Mouse (Mus musculus) midbrain, embryonic 16.5 days (tissue): Measurements from ENCODE around the gene Isy1. TPM values are rescaled to one million over a fixed set of nuclear protein-coding genes. Genes with fewer than 3 reads are reported as not detected.

Source experiments
- ATAC-seq: fragments of 200-750 bp; cut with Nextera tagmentation; 2 replicates; pipeline ENCODE4 v1.8.0; 2017; ENCODE audit warnings: moderate TSS enrichment
- H3K27ac ChIP-seq: fragments of 300-500 bp; sonication (generic); 2 replicates; pipeline ENCODE4 v1.5.1; 2014; ENCODE audit warnings: mild to moderate bottlenecking, low read length, mixed read lengths
- H3K27me3 ChIP-seq: fragments of 300-500 bp; sonication (generic); 2 replicates; pipeline ENCODE4 v1.6.1; 2014; ENCODE audit warnings: low read depth, low read length, mixed read lengths; ENCODE audit not compliant: control insufficient read depth, insufficient read depth
- H3K36me3 ChIP-seq: fragments of 300-500 bp; sonication (generic); 2 replicates; pipeline ENCODE4 v1.6.1; 2014; ENCODE audit warnings: mild to moderate bottlenecking, low read length, moderate library complexity, mixed read lengths; ENCODE audit not compliant: control insufficient read depth, insufficient read depth
- H3K4me1 ChIP-seq: fragments of 300-500 bp; sonication (generic); 2 replicates; pipeline ENCODE4 v1.6.1; 2014; ENCODE audit warnings: mild to moderate bottlenecking, low read length, mixed read lengths; ENCODE audit not compliant: control insufficient read depth, insufficient read depth
- H3K4me2 ChIP-seq: fragments of 300-500 bp; sonication (generic); 2 replicates; pipeline ENCODE4 v1.6.1; 2014; ENCODE audit warnings: mild to moderate bottlenecking, low read length, mixed read lengths
- H3K4me3 ChIP-seq: fragments of 300-500 bp; sonication (generic); 2 replicates; pipeline ENCODE4 v1.5.1; 2014; ENCODE audit warnings: low read depth, mild to moderate bottlenecking, low read length, moderate library complexity, mixed read lengths
- H3K9ac ChIP-seq: fragments of 300-500 bp; sonication (generic); 2 replicates; pipeline ENCODE4 v1.6.1; 2014; ENCODE audit warnings: low read depth, low read length, mixed read lengths
- H3K9me3 ChIP-seq: fragments of 300-500 bp; sonication (generic); replicated peaks from 2 replicates; pipeline ENCODE4 v1.6.1; 2014; ENCODE audit warnings: mild to moderate bottlenecking, low read length, mixed read lengths; ENCODE audit not compliant: control insufficient read depth, poor library complexity, severe bottlenecking
- WGBS: fragments of 180-500 bp; shearing (Covaris S2); extraction: QIAGEN DNeasy Blood & Tissue Kit; methylation state at CpG from one replicate; pipeline ENCODE4 v1.1.7; 2014; 5-methylcytosine and 5-hydroxymethylcytosine counted together
- polyA plus RNA-seq: library from polyadenylated mRNA; unstranded; fragments of >200 nt; fragmentation: Nextera tagmentation; extraction: Ambion mirVana; gene quantifications from 2 replicates; pipeline ENCODE4 v1.2.1, GENCODE M21; 2015

Isy1 gene
- polyA plus RNA-seq, 1 experiment from 2014 or later: 26.2 TPM

DNA sequence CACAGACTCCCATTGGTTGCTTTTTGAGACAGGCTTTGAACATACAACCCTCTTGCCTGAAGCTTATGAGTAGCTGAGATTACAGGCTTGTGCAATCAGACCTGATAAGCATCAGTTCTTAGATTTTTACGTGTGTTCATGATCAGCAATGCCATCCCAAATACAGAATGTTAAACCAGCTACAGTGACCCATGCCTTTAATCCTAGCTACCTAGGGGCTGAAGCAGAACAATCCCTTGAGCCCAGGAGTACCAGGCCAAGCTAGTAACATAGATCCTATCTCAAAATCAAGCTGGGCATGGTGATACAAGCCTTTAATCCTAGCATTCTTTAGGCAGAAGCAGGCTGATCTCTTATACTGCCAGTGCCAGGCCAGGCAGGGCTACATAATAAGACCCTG is 34.6 kb downstream of the Isy1 start:
- 100% methylated on average over 1 of the region's 1 CpGs for WGBS
- Histone ChIP-seq H3K4me3 (no peak overlapping the region), H3K27me3 (no peaks in the 10 kb centered on the region), H3K4me1 (no peaks in the 10 kb centered on the region), H3K4me2 (no peak overlapping the region), H3K9me3 (no peaks in the 10 kb centered on the region), H3K9ac (no peak overlapping the region), H3K36me3 (no peaks in the 10 kb centered on the region), H3K27ac (no peak overlapping the region)
- no peak for ATAC-seq

DNA sequence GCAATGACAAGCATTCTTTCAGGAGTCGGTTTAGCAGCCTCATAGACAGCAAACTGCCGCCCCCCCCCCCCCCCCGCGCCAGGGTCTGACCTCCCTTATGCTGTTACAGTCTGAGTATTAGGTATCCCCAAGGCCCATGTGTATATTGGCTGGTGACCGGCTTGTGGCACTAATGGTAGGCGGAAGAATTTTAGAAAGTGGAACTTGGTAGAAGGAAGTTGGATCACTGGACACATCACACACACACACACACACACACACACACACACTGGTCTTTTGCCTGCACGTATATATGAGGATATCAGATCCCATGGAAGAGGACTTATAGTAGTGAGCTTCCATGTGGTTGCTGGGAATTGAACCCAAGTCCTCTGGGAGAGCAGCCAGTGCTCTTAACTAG is 36.1 kb downstream of the Isy1 start:
- no peaks in the 10 kb centered on the region for H3K9me3 ChIP-seq
- no peak overlapping the region for H3K4me2 ChIP-seq
- 86% methylated on average over 7 of the region's 7 CpGs for WGBS
- H3K4me3 ChIP-seq: no peak overlapping the region
- H3K4me1 ChIP-seq: no peaks in the 10 kb centered on the region
- no peaks in the 10 kb centered on the region for H3K27me3 ChIP-seq
- no peak overlapping the region for H3K9ac ChIP-seq
- H3K27ac ChIP-seq: no peak overlapping the region
- no peaks in the 10 kb centered on the region for H3K36me3 ChIP-seq
- no peak for ATAC-seq

DNA sequence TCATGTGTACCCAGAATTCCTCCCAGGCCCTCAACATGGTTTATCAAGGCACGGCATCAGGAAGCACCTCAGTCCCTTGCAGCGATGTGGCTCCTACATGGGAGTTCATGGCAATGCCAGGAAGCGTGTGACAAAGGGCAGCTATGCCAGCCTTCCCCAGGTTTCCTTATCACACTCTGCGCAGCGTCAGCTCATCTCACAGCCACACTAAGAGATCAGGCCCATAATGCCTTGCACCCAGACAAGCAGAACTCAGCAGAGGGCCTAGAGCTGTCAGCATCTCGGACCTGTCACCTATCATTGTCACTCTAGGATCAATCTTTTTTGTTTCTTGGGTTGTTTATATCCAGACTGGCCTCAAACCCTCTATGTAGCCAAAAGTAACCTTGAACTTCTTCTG is 39.0 kb downstream of the Isy1 start:
- Histone ChIP-seq H3K4me1 (no peaks in the 10 kb centered on the region), H3K27ac (no peak overlapping the region), H3K4me2 (no peak overlapping the region), H3K9ac (no peak overlapping the region), H3K9me3 (no peaks in the 10 kb centered on the region), H3K36me3 (no peaks in the 10 kb centered on the region), H3K27me3 (no peaks in the 10 kb centered on the region), H3K4me3 (no peak overlapping the region)
- 90% methylated on average over 6 of the region's 6 CpGs for whole genome bisulfite sequencing
- no peak for ATAC-seq

DNA sequence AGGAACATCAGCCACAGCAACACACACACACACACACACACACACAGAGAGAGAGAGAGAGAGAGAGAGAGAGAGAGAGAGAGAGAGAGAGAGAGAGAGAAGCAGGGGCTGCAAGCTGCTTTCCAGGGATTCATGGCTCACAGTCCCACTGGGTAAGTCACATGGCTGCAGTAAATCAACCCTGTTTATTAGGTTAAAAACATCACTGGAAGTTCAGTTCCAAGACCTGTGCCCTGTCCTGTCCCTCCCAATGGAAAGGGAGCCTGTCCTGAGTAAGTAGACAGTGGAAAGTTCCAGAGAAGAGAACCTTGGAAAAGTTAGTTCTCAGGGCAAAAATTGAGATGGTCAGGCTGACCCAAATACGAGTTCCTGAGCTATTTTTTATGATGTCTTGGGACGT is 41.3 kb downstream of the Isy1 start:
- Histone ChIP-seq H3K27me3 (no peaks in the 10 kb centered on the region), H3K27ac (no peak overlapping the region), H3K4me3 (no peak overlapping the region), H3K9ac (no peak overlapping the region), H3K4me1 (no peaks in the 10 kb centered on the region), H3K36me3 (peaks cover 5% of the 10 kb centered on the region), H3K9me3 (no peaks in the 10 kb centered on the region), H3K4me2 (no peak overlapping the region)
- 67% methylated on average over 2 of the region's 2 CpGs for WGBS
- no peak for ATAC-seq

DNA sequence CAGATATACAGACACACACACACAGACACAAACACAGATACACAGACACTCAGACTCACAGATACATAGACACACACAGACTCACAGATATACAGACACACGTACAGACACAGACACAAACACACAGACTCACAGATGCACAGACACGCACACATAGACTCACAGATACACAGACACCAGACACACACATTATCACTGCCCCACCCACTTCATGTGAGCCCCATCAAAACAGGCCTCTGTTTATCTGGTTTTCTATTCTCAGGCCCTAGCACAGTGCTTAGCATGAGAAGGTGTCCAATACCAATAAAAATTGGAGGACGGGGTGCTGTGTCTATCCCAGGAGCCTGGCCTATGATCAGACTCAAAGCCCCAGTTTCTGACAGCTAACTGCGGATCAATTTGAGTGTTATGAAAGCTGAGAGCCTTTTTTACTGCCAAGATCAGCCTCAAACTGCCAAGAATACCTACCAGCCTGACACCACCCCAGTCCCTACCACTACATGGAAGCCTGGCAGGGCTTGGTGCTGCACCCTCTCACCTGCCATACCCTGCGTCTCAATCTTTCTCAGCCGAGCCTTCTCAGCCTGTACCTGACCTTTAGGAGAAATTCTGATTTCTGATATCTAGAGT is 42.2 kb downstream of the Isy1 start:
- Histone ChIP-seq H3K36me3 (peaks cover 7% of the 10 kb centered on the region), H3K27ac (no peak overlapping the region), H3K9me3 (no peaks in the 10 kb centered on the region), H3K4me1 (no peaks in the 10 kb centered on the region), H3K4me2 (no peak overlapping the region), H3K9ac (no peak overlapping the region), H3K27me3 (no peaks in the 10 kb centered on the region), H3K4me3 (no peak overlapping the region)
- ATAC-seq: no peak
- WGBS: 92% methylated on average over 6 of the region's 6 CpGs

GRCm38 (mm10) chr6:87795385-87796150 is 43.0 kb downstream of the Isy1 start:
- H3K27ac ChIP-seq: no peak overlapping the region
- no peak overlapping the region for H3K9ac ChIP-seq
- H3K36me3 ChIP-seq: peaks cover 7% of the 10 kb centered on the region
- WGBS: 52% methylated on average over 6 of the region's 6 CpGs
- no peak for ATAC-seq
- H3K9me3 ChIP-seq: no peaks in the 10 kb centered on the region
- H3K4me1 ChIP-seq: no peaks in the 10 kb centered on the region
- no peaks in the 10 kb centered on the region for H3K27me3 ChIP-seq
- no peak overlapping the region for H3K4me3 ChIP-seq
- H3K4me2 ChIP-seq: no peak overlapping the region

DNA sequence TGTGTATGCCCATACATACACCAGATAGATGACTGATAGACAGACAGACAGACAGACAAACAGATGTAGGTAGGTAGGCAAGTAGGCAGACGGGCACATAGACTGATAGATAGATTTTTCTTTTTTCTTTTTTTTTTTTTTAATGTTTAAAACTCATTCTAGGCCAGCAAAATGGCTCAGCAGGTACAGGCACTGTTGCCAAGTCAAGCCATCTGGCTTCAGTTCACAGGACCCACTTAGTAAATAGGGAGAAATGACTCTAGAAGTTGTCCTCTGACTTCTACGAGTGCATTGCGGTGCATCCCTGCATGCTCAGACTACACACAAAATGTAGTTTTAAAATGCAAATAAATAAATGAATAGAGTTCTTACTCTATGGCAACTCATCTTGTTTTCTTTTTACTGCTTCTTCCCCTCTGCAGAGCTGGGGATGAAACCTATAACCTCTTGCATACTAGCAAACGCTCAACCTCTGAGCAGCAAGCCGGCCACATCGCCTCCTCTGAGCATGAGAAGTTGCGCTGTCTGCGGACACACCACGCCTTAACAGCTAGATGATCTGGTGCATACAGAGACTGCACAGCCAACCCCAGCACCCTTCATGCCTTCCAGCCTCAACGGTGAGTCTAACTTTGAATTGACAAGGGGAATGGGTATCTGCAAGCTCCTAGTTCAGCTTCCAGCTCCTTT is 44.6 kb downstream of the Isy1 start:
- H3K36me3 ChIP-seq: peaks cover 7% of the 10 kb centered on the region
- no peak for ATAC-seq
- H3K4me3 ChIP-seq: no peak overlapping the region
- H3K27ac ChIP-seq: no peak overlapping the region
- no peak overlapping the region for H3K4me2 ChIP-seq
- peaks cover under 1% of the 10 kb centered on the region; the same call in 1 of the 2 replicates for H3K4me1 ChIP-seq
- H3K9ac ChIP-seq: no peak overlapping the region
- no peaks in the 10 kb centered on the region for H3K9me3 ChIP-seq
- 95% methylated on average over 10 of the region's 10 CpGs for WGBS
- no peaks in the 10 kb centered on the region for H3K27me3 ChIP-seq

GRCm38 (mm10) chr6:87791826-87792225 is 46.8 kb downstream of the Isy1 start:
- Histone ChIP-seq H3K9ac (no peak overlapping the region), H3K27me3 (no peaks in the 10 kb centered on the region), H3K4me3 (no peak overlapping the region), H3K36me3 (peaks cover 7% of the 10 kb centered on the region), H3K9me3 (no peaks in the 10 kb centered on the region), H3K4me2 (no peak overlapping the region), H3K4me1 (peaks cover 2% of the 10 kb centered on the region; the same call in 1 of the 2 replicates), H3K27ac (no peak overlapping the region)
- no peak for ATAC-seq
- WGBS: 96% methylated on average over 5 of the region's 5 CpGs
